In genomic region chr10:5079945-5080468, GRCm38 (mm10) we compare ENCODE assay signal across 10 mouse cellular contexts. TPM values are rescaled to one million over a fixed set of nuclear protein-coding genes. Genes with fewer than 3 reads are reported as not detected.
A peak's percentile ranks its signal among the peaks of the same experiment; 100 is the strongest.
DNase-seq lines count a peak whose midpoint lies in the region; ATAC-seq and TF ChIP-seq lines count a peak whose summit lies in the region.
"Had no signal": no experiment of that assay in that cellular context is flagged by ENCODE, and none has a peak within 500 bp of the region (broad histone marks: within the 10 kb centered on the region; RNA-seq: fewer than 3 reads in every experiment).

No protein-coding gene starts in this region.

- H3K9me3 ChIP-seq in midbrain, postnatal 0 days (ENCODE audit: low read length) = no peaks in the 10 kb centered on the region
- no peaks in the 10 kb centered on the region for H3K9me3 ChIP-seq in midbrain, embryonic 15.5 days
- H3K9me3 ChIP-seq: embryonic facial prominence, embryonic 13.5 days; midbrain, embryonic 12.5 days had no signal

- no peaks in the 10 kb centered on the region for H3K4me1 ChIP-seq in midbrain, postnatal 0 days (ENCODE audit: insufficient read depth, low read length)
- no peaks in the 10 kb centered on the region for H3K4me1 ChIP-seq in midbrain, embryonic 15.5 days
- H3K4me1 ChIP-seq in kidney, adult 2 months (ENCODE audit: control insufficient read depth, insufficient read depth, low read length) = no peaks in the 10 kb centered on the region
- H3K4me1 ChIP-seq: embryonic facial prominence, embryonic 13.5 days; midbrain, embryonic 12.5 days had no signal

- TF ChIP-seq POLR2A in kidney, adult 2 months (IDR thresholded peaks at IDR 0.05; ENCODE audit: low read depth, low read length) = no peak

- H3K27me3 ChIP-seq in midbrain, postnatal 0 days (ENCODE audit: insufficient read depth, low read length) = no peaks in the 10 kb centered on the region
- no peaks in the 10 kb centered on the region for H3K27me3 ChIP-seq in midbrain, embryonic 15.5 days (replicated peaks)
- H3K27me3 ChIP-seq in kidney, adult 2 months (replicated peaks; ENCODE audit: control insufficient read depth, insufficient read depth, low read length) = no peaks in the 10 kb centered on the region
- H3K27me3 ChIP-seq: embryonic facial prominence, embryonic 13.5 days; midbrain, embryonic 12.5 days had no signal

- H3K4me3 ChIP-seq in midbrain, postnatal 0 days (ENCODE audit: low read depth, low read length) = no peak overlapping the region
- no peak overlapping the region for H3K4me3 ChIP-seq in midbrain, embryonic 15.5 days
- H3K4me3 ChIP-seq in kidney, adult 2 months (ENCODE audit: insufficient read depth, low read depth, low read length) = no peak overlapping the region
- H3K4me3 ChIP-seq: embryonic facial prominence, embryonic 13.5 days; midbrain, embryonic 12.5 days had no signal

- no peak overlapping the region for H3K27ac ChIP-seq in midbrain, postnatal 0 days (ENCODE audit: low read depth, low read length)
- no peak overlapping the region for H3K27ac ChIP-seq in midbrain, embryonic 15.5 days
- no peak overlapping the region for H3K27ac ChIP-seq in kidney, adult 2 months (ENCODE audit: insufficient read depth, low read depth, low read length)
- H3K27ac ChIP-seq: embryonic facial prominence, embryonic 13.5 days; midbrain, embryonic 12.5 days had no signal

- no peak overlapping the region for H3K4me2 ChIP-seq in midbrain, postnatal 0 days (ENCODE audit: low read depth, low read length, poor library complexity, severe bottlenecking)
- no peak overlapping the region for H3K4me2 ChIP-seq in midbrain, embryonic 15.5 days
- H3K4me2 ChIP-seq: embryonic facial prominence, embryonic 13.5 days; midbrain, embryonic 12.5 days had no signal

- no peak for TF ChIP-seq CTCF in midbrain, postnatal 0 days (IDR thresholded peaks at IDR 0.05)
- TF ChIP-seq CTCF in kidney, adult 2 months (conservative IDR thresholded peaks at IDR 0.05; ENCODE audit: insufficient read depth, insufficient read length, low read depth, low read length) = no peak

- H3K9ac ChIP-seq in midbrain, postnatal 0 days (replicated peaks; ENCODE audit: low read length, poor library complexity, severe bottlenecking) = no peak overlapping the region
- no peak overlapping the region for H3K9ac ChIP-seq in midbrain, embryonic 15.5 days
- H3K9ac ChIP-seq: embryonic facial prominence, embryonic 13.5 days; midbrain, embryonic 12.5 days had no signal

- peaks cover 4% of the 10 kb centered on the region; the same call in 1 of the 2 replicates for H3K36me3 ChIP-seq in midbrain, postnatal 0 days (ENCODE audit: insufficient read depth, low read length)
- H3K36me3 ChIP-seq in midbrain, embryonic 15.5 days (replicated peaks) = no peaks in the 10 kb centered on the region; the same call in 1 of the 2 replicates
- H3K36me3 ChIP-seq in kidney, adult 2 months (ENCODE audit: control insufficient read depth, insufficient read depth, low read length) = peaks cover 1% of the 10 kb centered on the region; the same call in 1 of the 2 replicates
- H3K36me3 ChIP-seq: embryonic facial prominence, embryonic 13.5 days; midbrain, embryonic 12.5 days had no signal

- WGBS in midbrain, postnatal 0 days = 74% methylated on average over 9 of the region's 9 CpGs
- 76% methylated on average over 9 of the region's 9 CpGs for WGBS in midbrain, embryonic 15.5 days
- 40% methylated on average over 9 of the region's 9 CpGs for WGBS in kidney, adult 2 months

- no peak for DNase-seq in cerebellum, postnatal 4 days (ENCODE audit: low spot score in 2 of 2)
- DNase-seq in midbrain, postnatal 0 days (ENCODE audit: low spot score) = peak; percentile 40
- DNase-seq in gastrocnemius, adult 18-20 months (ENCODE audit: low spot score) = peak; percentile 48
- peak; percentile 78 for DNase-seq in kidney, adult 2 months
- peak; percentile 58 for DNase-seq in naive thymus-derived CD4-positive, alpha-beta T cell, adult 2 months (ENCODE audit: low read depth)
- no peak for DNase-seq in spleen, adult 18-20 months

- peak; percentile 36; the same call in 1 of the 2 replicates for ATAC-seq in cerebellum, adult (ENCODE audit: insufficient number of reproducible peaks, low FRiP score, low TSS enrichment)
- no peak for ATAC-seq in midbrain, postnatal 0 days (ENCODE audit: low FRiP score)
- ATAC-seq in midbrain, embryonic 15.5 days (replicated peaks) = no peak

RNA-seq across cellular contexts. Expression of gene Gm10097, which starts 11.0 kb away (rescaled TPM):
- total RNA-seq in midbrain, postnatal 0 days (2014; rRNA removed) = not detected in 2 replicates
- 0.10 TPM in 1 of 2 replicates, not detected in the other for polyA plus RNA-seq in midbrain, postnatal 0 days (2015; fragmentation: Nextera tagmentation; extraction: Ambion mirVana)
- polyA plus RNA-seq in midbrain, embryonic 15.5 days (2015; fragmentation: Nextera tagmentation; extraction: Ambion mirVana) = 0.10 and 0.17 TPM in 2 replicates
- total RNA-seq in gastrocnemius, adult 18-20 months (2021) = under 1 TPM; 0.16 to 0.88 TPM
- polyA plus RNA-seq in kidney, adult 2 months (2012; rRNA removed) = not detected in 2 replicates
- polyA plus RNA-seq: midbrain, embryonic 12.5 days had no signal

Comparison
In these comparisons a context has a peak if more than half of its experiments do, and no peak if none do; other contexts are left out.
1. DNase-seq: peak in midbrain, postnatal 0 days (single experiment), gastrocnemius, adult 18-20 months (single experiment), kidney, adult 2 months (single experiment) and naive thymus-derived CD4-positive, alpha-beta T cell, adult 2 months (single experiment); none in cerebellum, postnatal 4 days (0 of 2) and spleen, adult 18-20 months (0 of 2).